Mouse (Mus musculus) hindbrain, embryonic 14.5 days (tissue): ENCODE results near the gene Dhtkd1. TPM values are rescaled to one million over a fixed set of nuclear protein-coding genes. Genes with fewer than 3 reads are reported as not detected.

ENCODE experiments used
- ATAC-seq: fragments of 200-750 bp; cut with Nextera tagmentation; 2 replicates; pipeline ENCODE4 v1.8.0; 2017; ENCODE audit warnings: moderate number of reproducible peaks, mild to moderate bottlenecking, moderate TSS enrichment, moderate library complexity; ENCODE audit not compliant: low FRiP score
- DNase-seq: peaks from one replicate; pipeline ENCODE4 v3.0.0-alpha.2; 2015; ENCODE audit warnings: low spot score
- H3K27ac ChIP-seq: fragments of 300-500 bp; sonication (generic); 2 replicates; pipeline ENCODE4 v1.5.1; 2014; ENCODE audit warnings: mild to moderate bottlenecking, moderate library complexity
- H3K27me3 ChIP-seq: fragments of 300-500 bp; sonication (generic); 2 replicates; pipeline ENCODE4 v1.6.1; 2014; ENCODE audit warnings: mild to moderate bottlenecking, low read length, mixed read lengths; ENCODE audit not compliant: control insufficient read depth, insufficient read depth
- H3K36me3 ChIP-seq: fragments of 300-500 bp; sonication (generic); replicated peaks from 2 replicates; pipeline ENCODE4 v1.6.1; 2014; ENCODE audit not compliant: control insufficient read depth, insufficient read depth
- H3K4me1 ChIP-seq: fragments of 300-500 bp; sonication (generic); replicated peaks from 2 replicates; pipeline ENCODE4 v1.6.1; 2014; ENCODE audit warnings: antibody characterized with exemption, low read length, mixed read lengths; ENCODE audit not compliant: control insufficient read depth, insufficient read depth
- H3K4me2 ChIP-seq: fragments of 300-500 bp; sonication (generic); replicated peaks from 2 replicates; pipeline ENCODE4 v1.6.1; 2014; ENCODE audit warnings: mild to moderate bottlenecking, moderate library complexity
- H3K4me3 ChIP-seq: fragments of 300-500 bp; sonication (generic); replicated peaks from 2 replicates; pipeline ENCODE4 v1.5.1; 2014; ENCODE audit warnings: mild to moderate bottlenecking, low read length
- H3K9ac ChIP-seq: fragments of 300-500 bp; sonication (generic); 2 replicates; pipeline ENCODE4 v1.6.1; 2014
- H3K9me3 ChIP-seq: fragments of 300-500 bp; sonication (generic); 2 replicates; pipeline ENCODE4 v1.6.1; 2016; ENCODE audit warnings: low read length; ENCODE audit not compliant: control insufficient read depth
- WGBS: fragments of 180-500 bp; shearing (Covaris S2); extraction: QIAGEN DNeasy Blood & Tissue Kit; methylation state at CpG from one replicate; pipeline ENCODE4 v1.1.7; 2014; 5-methylcytosine and 5-hydroxymethylcytosine counted together
- polyA plus RNA-seq: library from polyadenylated mRNA; unstranded; fragments of >200 nt; fragmentation: Nextera tagmentation; extraction: Ambion mirVana; gene quantifications from 2 replicates; pipeline ENCODE4 v1.2.1, GENCODE M21; 2014

Dhtkd1 gene
- polyA plus RNA-seq, 1 experiment from 2014 or later: 5.2 TPM

DNA sequence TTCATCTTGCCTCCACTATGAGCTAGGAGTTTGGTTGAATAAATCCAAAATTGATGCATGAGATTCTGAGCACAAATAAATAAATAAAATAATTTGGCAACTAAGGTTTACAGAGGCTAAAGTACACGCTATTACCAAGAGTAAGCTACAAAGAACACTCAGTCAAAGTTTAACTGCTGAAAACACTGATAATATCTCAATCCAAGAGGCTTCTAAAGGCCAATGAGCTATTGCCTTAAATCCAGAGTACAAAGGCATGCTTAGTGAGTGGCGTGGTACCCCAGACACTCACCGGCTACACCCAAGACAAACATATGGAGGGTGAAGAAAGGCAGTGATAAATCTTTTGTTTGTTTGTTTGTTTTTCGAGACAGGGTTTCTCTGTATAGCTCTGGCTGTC lies 6.0 kb downstream of the Dhtkd1 start:
- 93% methylated on average over 4 of the region's 4 CpGs for WGBS

DNA sequence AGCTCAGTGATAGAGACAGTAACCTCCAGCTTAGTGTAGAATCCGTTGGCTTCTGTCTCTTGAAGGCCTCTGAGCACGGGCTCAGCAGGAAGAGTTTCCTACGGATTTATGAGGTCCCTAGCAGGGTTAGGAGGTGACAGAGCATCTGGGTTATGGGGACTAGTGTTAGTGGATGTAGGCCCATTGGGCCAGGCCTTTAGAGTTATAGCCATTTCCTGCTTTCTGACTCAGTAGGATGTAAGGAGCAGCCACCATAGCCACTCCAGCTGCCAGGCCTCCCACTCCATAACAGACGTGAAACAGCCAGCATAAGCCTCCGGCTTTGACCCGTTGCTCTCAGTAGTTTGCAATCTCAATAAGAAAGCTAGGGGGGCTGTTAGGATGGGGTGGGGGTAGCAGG lies 6.5 kb downstream of the Dhtkd1 start:
- no peaks in the 10 kb centered on the region for H3K9me3 ChIP-seq
- 81% methylated on average over 6 of the region's 6 CpGs for WGBS
- no peak for ATAC-seq
- DNase-seq: no peak
- H3K9ac ChIP-seq: no peak overlapping the region
- H3K27me3 ChIP-seq: no peaks in the 10 kb centered on the region
- H3K4me2 ChIP-seq: no peak overlapping the region
- H3K4me1 ChIP-seq: no peaks in the 10 kb centered on the region
- H3K27ac ChIP-seq: no peak overlapping the region
- H3K36me3 ChIP-seq: peaks cover 3% of the 10 kb centered on the region
- no peak overlapping the region for H3K4me3 ChIP-seq

More for the DNA sequence above, 6.0 kb downstream of the Dhtkd1 start:
- H3K36me3 ChIP-seq: no peaks in the 10 kb centered on the region
- H3K4me2 ChIP-seq: no peak overlapping the region
- H3K27ac ChIP-seq: no peak overlapping the region
- H3K9ac ChIP-seq: no peak overlapping the region
- ATAC-seq (no peak), DNase-seq (no peak)
- H3K9me3 ChIP-seq: no peaks in the 10 kb centered on the region
- 0 out of 2 replicates have a peak, but pooled peaks cover 3% of the 10 kb centered on the region for H3K4me1 ChIP-seq
- H3K4me3 ChIP-seq: no peak overlapping the region
- no peaks in the 10 kb centered on the region for H3K27me3 ChIP-seq

DNA sequence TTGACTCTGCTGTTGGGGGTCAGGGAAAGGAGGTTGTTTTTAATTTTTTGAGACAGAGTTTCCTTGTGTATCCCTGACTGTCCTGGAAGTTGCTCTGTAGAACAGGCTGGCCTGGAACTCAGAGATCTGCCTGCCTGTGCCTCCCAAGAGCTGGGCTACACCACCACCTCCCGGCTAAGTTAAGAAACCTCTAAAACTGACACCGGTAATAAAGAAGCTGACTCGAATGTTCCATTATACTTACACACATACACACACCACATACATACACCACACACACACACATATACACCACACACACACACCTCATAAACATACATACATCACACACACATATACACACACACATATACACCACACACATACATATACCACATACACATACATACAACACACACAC lies 7.7 kb downstream of the Dhtkd1 start:
- DNase-seq (no peak), ATAC-seq (no peak)
- Histone ChIP-seq H3K36me3 (peaks cover 14% of the 10 kb centered on the region), H3K9me3 (no peaks in the 10 kb centered on the region), H3K4me2 (no peak overlapping the region), H3K27ac (no peak overlapping the region), H3K27me3 (no peaks in the 10 kb centered on the region), H3K9ac (no peak overlapping the region), H3K4me1 (no peaks in the 10 kb centered on the region), H3K4me3 (no peak overlapping the region)
- 95% methylated on average over 3 of the region's 3 CpGs for WGBS

DNA sequence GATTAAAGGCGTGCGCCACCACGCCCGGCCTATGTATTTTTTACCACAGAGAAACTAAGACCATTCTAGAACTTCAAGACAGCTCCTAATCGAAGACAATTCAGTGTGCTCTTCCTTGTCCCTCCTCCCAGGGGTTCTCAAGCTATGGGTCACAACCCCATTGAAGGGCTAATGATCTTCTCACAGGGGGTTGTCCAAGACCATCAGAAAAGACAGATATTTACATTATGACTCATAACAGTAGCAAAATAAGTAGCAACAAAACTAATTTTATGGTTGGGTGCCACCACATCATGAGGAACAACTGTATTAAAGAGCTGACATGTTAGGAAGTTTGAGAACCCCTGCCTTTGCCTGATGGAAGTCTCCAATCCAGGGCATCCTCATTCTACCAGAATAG lies 10.7 kb downstream of the Dhtkd1 start:
- no peak overlapping the region for H3K4me3 ChIP-seq
- no peaks in the 10 kb centered on the region for H3K4me1 ChIP-seq
- no peaks in the 10 kb centered on the region for H3K27me3 ChIP-seq
- no peaks in the 10 kb centered on the region for H3K9me3 ChIP-seq
- H3K27ac ChIP-seq: no peak overlapping the region
- no peak overlapping the region for H3K9ac ChIP-seq
- no peak overlapping the region for H3K4me2 ChIP-seq
- no peak for ATAC-seq
- WGBS: 96% methylated on average over 5 of the region's 5 CpGs
- DNase-seq: no peak
- peaks cover 30% of the 10 kb centered on the region for H3K36me3 ChIP-seq

DNA sequence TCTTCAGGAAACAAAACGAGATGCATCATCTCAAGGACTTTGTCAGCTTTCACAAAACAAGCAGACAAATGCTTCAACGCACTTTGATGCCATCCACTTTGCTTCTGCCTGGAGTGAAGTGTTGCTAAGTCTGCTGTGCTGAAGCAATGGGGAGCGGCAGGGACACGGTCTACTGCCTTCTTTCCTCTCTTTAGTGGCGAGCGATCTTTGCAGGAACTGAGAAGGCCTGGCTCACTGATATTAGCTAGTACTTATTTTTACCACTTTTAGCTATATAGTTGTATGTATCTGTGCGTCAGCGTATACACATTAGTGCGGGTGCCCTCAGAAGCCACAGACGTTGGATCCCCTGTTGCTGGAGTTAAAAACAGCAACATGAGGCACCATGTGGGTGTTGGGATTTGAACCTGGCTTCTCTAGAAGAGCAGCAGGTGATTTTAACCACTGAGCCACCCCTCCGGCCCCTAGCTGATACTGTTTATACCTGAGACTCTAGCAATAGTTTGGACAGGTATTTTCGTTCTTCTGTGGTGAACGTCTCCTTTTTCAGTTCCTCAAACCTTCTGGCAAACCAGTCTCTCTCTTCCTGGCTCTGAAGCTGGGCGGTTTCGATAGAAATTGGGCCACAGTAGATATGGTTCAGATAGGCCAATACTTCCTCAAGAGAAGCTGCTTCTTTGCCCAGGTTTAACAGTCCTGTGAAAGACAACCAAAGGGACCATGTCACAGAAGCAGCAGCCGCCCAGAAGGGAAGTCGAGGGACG lies 12.1 kb downstream of the Dhtkd1 start:
- WGBS: 90% methylated on average over 18 of the region's 18 CpGs
- DNase-seq (no peak), ATAC-seq (no peak)
- Histone ChIP-seq H3K4me1 (no peaks in the 10 kb centered on the region), H3K9me3 (no peaks in the 10 kb centered on the region), H3K4me2 (no peak overlapping the region), H3K36me3 (peaks cover 30% of the 10 kb centered on the region), H3K27me3 (no peaks in the 10 kb centered on the region), H3K4me3 (no peak overlapping the region), H3K27ac (no peak overlapping the region), H3K9ac (no peak overlapping the region)

DNA sequence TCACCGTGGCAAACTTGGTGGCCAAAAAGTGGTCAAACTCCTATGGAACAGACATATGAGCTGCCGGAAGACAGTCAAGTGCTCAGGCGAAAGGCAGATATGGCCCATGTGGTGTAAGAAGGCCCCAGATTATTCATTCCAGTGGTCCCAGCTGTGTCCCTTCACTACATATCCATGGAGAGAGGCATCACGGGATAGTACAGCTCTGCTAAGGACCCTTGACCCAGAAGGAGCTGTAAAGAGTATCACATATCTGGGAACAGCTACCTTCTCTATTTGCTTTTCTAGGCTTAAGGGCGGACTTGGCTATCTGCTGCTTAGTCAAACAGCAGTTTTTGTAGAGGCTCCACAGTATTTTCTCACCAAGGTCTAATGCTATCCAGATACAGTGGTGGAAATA lies 12.8 kb downstream of the Dhtkd1 start:
- DNase-seq (no peak), ATAC-seq (no peak)
- Histone ChIP-seq H3K36me3 (peaks cover 30% of the 10 kb centered on the region), H3K27ac (no peak overlapping the region), H3K4me1 (no peaks in the 10 kb centered on the region), H3K9ac (no peak overlapping the region), H3K4me3 (no peak overlapping the region), H3K27me3 (no peaks in the 10 kb centered on the region), H3K4me2 (no peak overlapping the region), H3K9me3 (no peaks in the 10 kb centered on the region)
- WGBS: 90% methylated on average over 5 of the region's 5 CpGs

DNA sequence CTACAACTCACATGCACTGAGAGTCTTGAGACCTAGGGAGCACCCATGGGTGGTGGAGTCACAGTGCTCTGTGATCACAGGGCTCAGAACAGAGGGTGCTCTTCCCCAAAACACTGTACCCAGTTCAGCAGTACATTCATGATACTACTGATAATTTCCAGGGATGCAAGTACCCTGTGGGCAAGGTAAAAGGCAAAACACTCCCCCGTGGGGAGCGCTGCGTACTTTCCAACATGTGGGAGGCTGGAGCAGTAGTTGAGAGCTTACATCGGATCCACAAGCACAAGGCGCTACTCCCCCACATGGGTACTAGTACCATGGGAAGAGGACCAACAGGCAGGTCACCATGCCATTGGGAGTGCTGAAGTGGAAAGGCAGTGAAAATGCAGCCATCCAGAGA lies 15.1 kb downstream of the Dhtkd1 start:
- WGBS: over 99% methylated on average over 5 of the region's 5 CpGs
- DNase-seq (no peak), ATAC-seq (no peak)
- H3K4me2 ChIP-seq: no peak overlapping the region
- peaks cover 35% of the 10 kb centered on the region for H3K36me3 ChIP-seq
- H3K27me3 ChIP-seq: no peaks in the 10 kb centered on the region
- no peak overlapping the region for H3K4me3 ChIP-seq
- no peaks in the 10 kb centered on the region for H3K4me1 ChIP-seq
- no peak overlapping the region for H3K9ac ChIP-seq
- H3K9me3 ChIP-seq: no peaks in the 10 kb centered on the region
- H3K27ac ChIP-seq: no peak overlapping the region

DNA sequence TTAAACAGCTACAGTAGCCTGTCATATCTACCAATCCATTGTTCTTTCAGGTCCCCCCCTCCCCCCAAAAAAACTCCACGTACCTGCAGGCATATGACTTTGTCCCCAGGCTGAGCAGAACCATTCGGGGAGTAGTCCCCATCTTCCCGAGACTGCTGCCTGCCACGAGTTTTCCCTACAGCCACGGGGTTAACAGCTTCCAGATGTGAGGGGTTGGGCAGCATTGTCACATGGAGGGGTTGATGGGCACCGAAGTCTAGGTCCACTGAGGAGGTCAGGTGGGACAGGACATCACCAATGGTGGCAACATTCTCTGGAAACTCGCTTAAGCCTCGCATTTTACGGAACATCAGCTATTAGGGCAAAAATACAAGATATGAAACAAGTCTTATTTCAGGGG lies 18.8 kb downstream of the Dhtkd1 start:
- no peak overlapping the region for H3K9ac ChIP-seq
- WGBS: 83% methylated on average over 9 of the region's 9 CpGs
- no peaks in the 10 kb centered on the region for H3K27me3 ChIP-seq
- H3K27ac ChIP-seq: no peak overlapping the region
- no peak overlapping the region for H3K4me3 ChIP-seq
- ATAC-seq: no peak
- no peak for DNase-seq
- no peaks in the 10 kb centered on the region for H3K9me3 ChIP-seq
- peaks cover 35% of the 10 kb centered on the region for H3K36me3 ChIP-seq
- no peak overlapping the region for H3K4me2 ChIP-seq
- no peaks in the 10 kb centered on the region for H3K4me1 ChIP-seq

DNA sequence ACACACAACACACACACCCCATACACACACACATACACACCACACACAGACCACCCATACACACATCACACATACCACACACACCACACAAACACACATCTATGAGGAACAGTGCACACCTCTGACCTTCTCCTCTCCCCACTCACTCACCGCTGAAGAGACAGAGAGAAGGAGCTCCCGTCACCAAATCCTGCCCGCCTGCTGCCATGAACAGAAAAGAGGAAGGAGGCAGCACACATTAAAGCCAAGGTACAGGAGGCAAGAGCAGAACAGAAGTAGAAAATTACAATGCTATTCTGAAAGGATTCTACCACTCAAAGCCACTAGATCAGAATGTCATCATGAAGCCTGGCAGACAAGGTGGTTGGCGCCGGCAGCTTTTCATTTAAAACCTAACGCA lies 19.8 kb downstream of the Dhtkd1 start:
- Histone ChIP-seq H3K27ac (no peak overlapping the region), H3K36me3 (peaks cover 42% of the 10 kb centered on the region), H3K4me1 (no peaks in the 10 kb centered on the region), H3K9ac (no peak overlapping the region), H3K4me2 (no peak overlapping the region), H3K9me3 (no peaks in the 10 kb centered on the region), H3K4me3 (no peak overlapping the region), H3K27me3 (no peaks in the 10 kb centered on the region)
- WGBS: 95% methylated on average over 6 of the region's 6 CpGs
- ATAC-seq (no peak), DNase-seq (no peak)
